Mouse (Mus musculus): ENCODE results near the gene Uqcc3.
"Not testable (repeated sequence)": the region's sequence is repeated elsewhere in the genome, so short reads cannot be mapped to it uniquely, and the experiment has no call there.

Uqcc3 gene

GRCm38 (mm10) chr19:8880311-8881033 lies at the start of gene Uqcc3:
Gene Uqcc3 (minus strand): TSS chr19:8880923.
- peak; percentile 87 for DNase-seq

GRCm38 (mm10) chr19:8930117-8930516 lies 49.4 kb upstream of the Uqcc3 start:
- no peak for DNase-seq

- DNase-seq = peak; percentile 56
These were observed 48.7 kb upstream of the Uqcc3 start, which contains the start of the genes Rom1 and Eml3 for GRCm38 (mm10) chr19:8929224-8930088. Gene Rom1 (minus strand): TSS chr19:8929356. Gene Eml3 (plus strand): TSS chr19:8929552.

- no peak for DNase-seq
These were observed 48.0 kb upstream of the Uqcc3 start for GRCm38 (mm10) chr19:8928689-8929223.

GRCm38 (mm10) chr19:8927891-8928525 lies 47.3 kb upstream of the Uqcc3 start:
- no peak for DNase-seq

DNA sequence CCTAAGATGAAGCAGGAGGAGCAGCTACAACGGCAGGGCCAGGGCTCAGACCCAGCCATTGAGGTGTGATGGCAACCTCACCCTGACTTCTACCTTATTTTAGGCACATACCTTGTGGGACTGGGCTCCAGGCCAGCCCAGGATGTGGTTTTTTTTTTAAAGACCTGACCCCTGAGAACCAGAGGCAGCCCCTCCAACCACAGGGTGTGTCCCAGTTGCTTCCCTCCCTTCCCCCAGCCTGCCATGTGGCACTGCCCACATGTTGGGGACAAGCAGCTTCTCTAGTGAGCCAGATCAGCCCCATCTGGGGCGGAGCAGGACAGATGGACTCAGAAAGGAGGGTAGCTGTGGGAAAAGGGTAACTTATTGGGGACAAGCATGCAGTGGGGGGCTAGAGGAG lies 46.0 kb upstream of the Uqcc3 start:
- no peak for DNase-seq

- no peak for DNase-seq
These were observed 41.0 kb upstream of the Uqcc3 start for GRCm38 (mm10) chr19:8921741-8922140.

DNA sequence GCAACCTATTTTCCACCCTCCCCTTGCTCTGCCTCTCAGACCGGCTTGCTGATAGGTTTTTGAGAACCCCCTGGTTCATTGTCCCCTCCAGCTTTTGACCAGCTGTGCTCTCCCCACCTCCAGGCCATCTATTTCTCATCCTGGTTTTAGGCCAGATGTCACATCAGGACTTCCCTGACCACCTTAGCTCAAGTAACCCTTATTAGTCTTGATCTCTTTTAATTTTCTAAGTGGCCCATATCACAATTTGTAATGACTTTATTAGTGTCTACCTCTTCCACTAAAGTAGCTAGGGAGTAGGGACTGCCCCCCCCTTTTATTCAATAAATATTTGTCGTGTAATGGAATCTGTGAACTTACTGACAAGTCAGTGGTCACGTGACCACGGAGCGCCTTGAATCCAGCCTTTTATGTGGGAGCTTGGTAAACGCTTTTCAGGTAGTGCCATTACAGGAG lies 40.1 kb upstream of the Uqcc3 start:
- DNase-seq = no peak

DNA sequence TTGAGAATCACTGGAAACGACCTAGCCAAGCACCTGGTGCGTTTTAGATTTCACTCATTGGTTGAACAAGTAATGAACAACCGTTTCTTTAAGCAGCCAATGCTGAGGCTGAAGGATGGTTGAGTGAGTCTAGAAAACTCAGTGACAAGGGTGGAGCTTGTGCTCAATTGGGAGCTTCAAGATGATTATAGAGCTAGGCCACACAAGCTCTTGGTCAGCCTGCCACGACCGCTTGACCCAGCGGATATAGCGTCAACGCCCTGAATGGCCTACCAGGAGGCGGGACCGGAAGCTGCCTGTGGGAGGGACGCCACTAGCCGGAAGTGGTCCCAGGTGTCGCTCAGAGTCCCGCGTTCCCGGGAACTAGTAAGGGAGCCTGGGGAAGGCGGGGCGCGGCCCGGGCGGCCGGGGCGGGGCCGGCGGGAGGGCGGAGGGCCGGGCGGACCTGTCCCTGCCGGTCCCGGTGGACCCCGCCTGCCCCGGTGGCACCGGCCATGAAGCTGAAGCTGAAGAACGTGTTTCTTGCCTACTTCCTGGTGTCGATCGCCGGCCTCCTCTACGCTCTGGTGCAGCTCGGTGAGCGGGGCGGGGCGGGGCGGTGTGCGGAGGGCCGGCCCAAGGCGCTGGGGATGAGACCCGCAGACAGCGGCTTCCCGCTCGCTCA lies 39.5 kb upstream of the Uqcc3 start, which contains the start of gene B3gat3:
Gene B3gat3, plus strand, starts transcription at position 302 of the 664 bp plus-strand sequence.
- peak; percentile 94 for DNase-seq

DNA sequence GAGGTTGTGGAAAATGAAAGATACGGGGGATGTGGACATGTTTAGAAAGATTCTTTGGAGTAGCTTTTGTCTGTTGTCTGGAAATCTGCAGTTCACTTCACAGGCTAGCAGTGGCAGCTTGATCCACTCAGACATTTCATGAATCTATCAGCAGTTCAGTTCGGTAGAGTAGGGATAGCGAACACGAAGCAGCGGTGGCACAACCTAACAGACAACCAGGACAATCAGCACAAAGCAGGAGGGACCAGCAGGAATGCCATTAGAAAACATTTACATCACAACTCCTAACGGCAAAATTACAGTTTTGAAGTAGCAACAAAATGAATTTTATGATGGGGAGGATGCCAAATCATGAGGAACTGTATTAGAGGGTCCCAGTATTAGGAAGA lies 39.0 kb upstream of the Uqcc3 start:
- DNase-seq = no peak

DNA sequence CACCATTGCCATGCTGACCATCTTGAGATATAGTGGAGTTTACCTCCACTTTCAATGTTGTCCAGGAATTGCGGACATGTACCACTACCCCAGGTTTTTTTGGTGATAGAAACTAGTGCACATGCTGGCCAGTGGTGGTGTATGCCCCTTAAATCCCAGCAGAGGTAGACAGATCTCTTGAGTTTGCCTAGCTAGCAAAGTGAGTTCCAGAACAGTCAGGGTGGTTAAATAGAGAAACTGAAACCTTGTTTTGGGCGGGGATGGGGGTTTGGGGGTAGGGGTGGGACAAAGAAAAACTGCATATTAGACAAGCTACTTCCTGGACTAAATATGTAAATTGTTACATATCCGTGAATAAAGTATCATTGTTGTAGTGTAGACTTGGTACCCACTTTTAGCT lies 38.3 kb upstream of the Uqcc3 start:
- no peak for DNase-seq

GRCm38 (mm10) chr19:8914212-8914611 lies 33.5 kb upstream of the Uqcc3 start:
- DNase-seq = no peak

DNA sequence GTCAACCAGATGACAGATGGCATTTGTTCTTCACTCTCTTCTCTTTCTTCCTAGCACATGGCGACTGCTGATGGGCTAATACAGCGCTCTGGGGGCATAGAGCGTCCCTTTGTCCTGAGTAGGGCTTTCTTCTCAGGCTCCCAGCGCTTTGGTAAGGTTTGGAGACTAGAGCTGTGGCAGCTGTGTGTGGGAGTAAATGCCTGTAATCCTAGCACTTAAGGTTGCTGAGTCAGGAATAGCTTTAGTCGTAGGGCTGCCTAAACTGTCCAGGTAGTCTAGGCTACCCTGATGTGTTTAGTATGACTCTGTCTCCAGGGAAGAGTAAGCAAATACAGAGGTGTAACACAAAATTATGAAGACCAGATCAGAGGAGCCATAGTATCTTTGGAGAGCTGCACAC lies 31.1 kb upstream of the Uqcc3 start:
- no peak for DNase-seq

DNA sequence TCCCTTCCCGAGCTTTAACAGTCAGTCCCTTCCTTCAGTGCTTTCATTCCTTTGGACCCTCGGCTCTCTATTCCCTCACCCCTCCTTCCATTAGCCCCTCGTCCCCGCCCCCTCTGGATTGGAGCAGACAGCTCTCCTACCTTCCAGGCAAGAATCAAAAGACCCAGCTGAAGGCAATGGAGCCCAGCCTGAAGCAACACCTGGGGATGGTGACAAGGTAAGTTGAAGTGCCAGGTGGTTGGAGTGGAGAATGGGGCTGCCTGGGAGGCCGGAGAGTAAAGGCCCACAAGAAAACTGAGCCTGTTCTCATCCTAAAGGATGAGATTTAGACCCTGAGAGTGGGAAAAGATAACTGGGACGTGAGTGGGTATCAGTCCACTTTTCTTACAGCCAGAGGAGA lies 27.8 kb upstream of the Uqcc3 start:
- DNase-seq = no peak

GRCm38 (mm10) chr19:8903412-8903811 lies 22.7 kb upstream of the Uqcc3 start:
- no peak for DNase-seq

DNA sequence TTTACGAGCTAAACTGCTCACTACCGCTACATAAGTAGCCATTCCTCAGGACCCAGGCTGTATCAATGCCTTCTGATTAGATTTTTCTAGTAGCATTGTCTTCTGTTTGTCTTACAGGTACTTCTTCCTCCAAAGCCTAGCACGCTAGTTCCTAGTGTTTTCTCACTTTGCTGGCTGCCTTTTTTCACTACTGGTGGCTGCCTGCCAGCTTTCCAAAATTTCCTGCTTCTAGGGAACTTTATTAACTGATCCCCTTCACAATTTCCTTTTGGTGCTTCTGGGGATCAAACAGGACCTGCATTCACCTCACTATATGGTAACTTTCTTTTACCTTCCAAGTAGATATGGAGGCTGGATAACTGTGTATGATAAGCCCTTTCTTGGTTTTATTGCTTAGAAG lies 18.4 kb upstream of the Uqcc3 start:
- DNase-seq = no peak

GRCm38 (mm10) chr19:8898576-8898975 lies 17.9 kb upstream of the Uqcc3 start:
- no peak for DNase-seq

GRCm38 (mm10) chr19:8897865-8898495 lies 17.3 kb upstream of the Uqcc3 start, which contains the start of gene Ganab:
Gene Ganab (plus strand): TSS chr19:8898071.
- DNase-seq = peak; percentile 96

GRCm38 (mm10) chr19:8897211-8897864 lies 16.6 kb upstream of the Uqcc3 start:
- DNase-seq = peak; percentile 29

DNA sequence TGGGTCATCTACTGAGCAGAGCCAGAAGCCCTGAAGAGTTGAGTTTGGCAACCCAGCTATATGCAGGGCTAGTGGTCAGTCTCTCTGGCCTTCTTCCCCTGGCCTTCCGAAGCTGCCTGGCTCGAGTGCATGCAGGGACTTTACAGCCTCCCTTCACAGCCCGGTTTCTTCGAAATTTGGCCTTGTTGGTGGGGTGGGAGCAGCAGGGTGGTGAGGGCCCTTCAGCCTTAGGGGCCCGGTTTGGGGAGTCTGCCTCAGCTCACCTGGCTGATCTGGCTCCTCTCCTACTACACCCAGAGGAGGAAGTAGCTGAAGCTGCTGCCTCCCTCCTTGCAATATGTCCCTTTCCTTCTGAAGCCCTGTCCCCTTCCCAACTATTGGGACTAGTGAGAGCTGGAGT lies 15.5 kb upstream of the Uqcc3 start:
- not testable (repeated sequence) for DNase-seq

DNA sequence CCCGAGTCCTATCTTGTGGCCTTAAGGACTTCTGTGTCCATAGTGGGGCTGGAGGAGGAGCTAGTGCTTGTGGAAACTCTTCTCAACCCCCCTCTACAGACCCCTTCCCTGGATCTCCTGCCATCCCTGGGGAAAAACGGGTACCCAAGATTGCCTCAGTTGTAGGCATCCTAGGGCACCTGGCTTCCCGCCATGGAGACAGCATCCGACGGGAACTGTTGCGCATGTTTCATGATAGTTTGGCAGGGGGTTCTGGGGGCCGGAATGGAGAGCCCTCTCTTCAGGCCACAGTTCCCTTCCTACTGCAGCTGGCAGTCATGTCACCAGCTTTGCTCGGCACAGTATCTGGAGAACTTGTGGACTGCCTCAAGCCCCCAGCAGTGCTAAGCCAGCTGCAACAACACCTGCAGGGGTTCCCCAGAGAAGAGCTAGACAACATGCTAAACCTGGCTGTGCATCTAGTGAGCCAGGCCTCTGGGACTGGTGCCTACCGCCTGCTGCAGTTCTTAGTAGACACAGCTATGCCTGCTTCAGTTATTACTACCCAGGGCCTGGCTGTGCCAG lies 14.8 kb upstream of the Uqcc3 start:
- DNase-seq = no peak
